Mouse (Mus musculus) heart, adult 18-20 months (tissue): ENCODE results near the gene Ccdc177. TPM values are rescaled to one million over a fixed set of nuclear protein-coding genes. Genes with fewer than 3 reads are reported as not detected.
A peak's percentile ranks its signal among the peaks of the same experiment; 100 is the strongest.

ENCODE experiments used
- DNase-seq, 2 experiments: peaks; one replicate each; pipeline ENCODE4 v3.0.0; 2021 to 2022; ENCODE audit warnings: mixed read lengths in 1 of 2
- total RNA-seq, 2 experiments: library from RNA; stranded (reverse); gene quantifications; 2 replicates each; pipeline ENCODE4 v1.2.3; 2021

Ccdc177 gene
- total RNA-seq, 2 experiments from 2014 or later = 0.05 TPM; not detected in 1

GRCm38 (mm10) chr12:80785005-80785404 is 24.5 kb upstream of the Ccdc177 start:
- DNase-seq = peak in 1 of 2 experiments; percentile 48

- no peak for DNase-seq
Observed at GRCm38 (mm10) chr12:80783889-80784288, 23.4 kb upstream of the Ccdc177 start.

- peak in 1 of 2 experiments; percentile 52 for DNase-seq
Observed at GRCm38 (mm10) chr12:80782892-80783291, 22.4 kb upstream of the Ccdc177 start.

GRCm38 (mm10) chr12:80782190-80782589 is 21.7 kb upstream of the Ccdc177 start:
- DNase-seq = no peak

- no peak for DNase-seq
Observed at GRCm38 (mm10) chr12:80779760-80780159, 19.3 kb upstream of the Ccdc177 start.

- no peak for DNase-seq
Observed at GRCm38 (mm10) chr12:80778188-80778936, 17.9 kb upstream of the Ccdc177 start.

- DNase-seq = no peak
Observed at GRCm38 (mm10) chr12:80776046-80776634, 15.7 kb upstream of the Ccdc177 start.

- DNase-seq = no peak
Observed at GRCm38 (mm10) chr12:80774786-80775185, 14.3 kb upstream of the Ccdc177 start.

GRCm38 (mm10) chr12:80769697-80770096 is 9.2 kb upstream of the Ccdc177 start:
- DNase-seq = peak; percentile 63 to 88

- no peak for DNase-seq
Observed at GRCm38 (mm10) chr12:80764116-80764515, 3.6 kb upstream of the Ccdc177 start.

- no peak for DNase-seq
Observed at GRCm38 (mm10) chr12:80762982-80763381, 2.5 kb upstream of the Ccdc177 start.

GRCm38 (mm10) chr12:80759713-80760395 is 633 bp downstream of the Ccdc177 start:
- peak in 1 of 2 experiments; percentile 28 for DNase-seq

GRCm38 (mm10) chr12:80759387-80759712 is 1.1 kb downstream of the Ccdc177 start:
- no peak for DNase-seq

- DNase-seq = peak in 1 of 2 experiments; percentile 32
Observed at GRCm38 (mm10) chr12:80758559-80759386, 1.7 kb downstream of the Ccdc177 start.

GRCm38 (mm10) chr12:80757751-80758558 is 2.5 kb downstream of the Ccdc177 start:
- DNase-seq = peak; percentile 77 to 83

GRCm38 (mm10) chr12:80751556-80751955 is 8.9 kb downstream of the Ccdc177 start:
- no peak for DNase-seq

GRCm38 (mm10) chr12:80746031-80746813 is 14.3 kb downstream of the Ccdc177 start:
- DNase-seq = peak; percentile 13 to 28

GRCm38 (mm10) chr12:80744614-80745013 is 15.9 kb downstream of the Ccdc177 start:
- DNase-seq = no peak

- no peak for DNase-seq
Observed at GRCm38 (mm10) chr12:80739482-80739881, 21.0 kb downstream of the Ccdc177 start.

- no peak for DNase-seq
Observed at GRCm38 (mm10) chr12:80737283-80737600, 23.2 kb downstream of the Ccdc177 start.
